Mouse (Mus musculus): ENCODE measurements around the gene Clptm1l. TPM values are rescaled to one million over a fixed set of nuclear protein-coding genes. Genes with fewer than 3 reads are reported as not detected.

The Clptm1l gene
- total RNA-seq (2021), result 106 and 122 TPM in 2 replicates
- long read RNA-seq, experiment 1, transcript Clptm1l-201 (17 exons, 2,340 nt), result major isoform, 142 of 171 reads
- long read RNA-seq, experiment 1, partial matches to known transcripts, result 16 of 171 reads
- long read RNA-seq, experiment 1, other reads (novel, unspliced or antisense), result 13 of 171 reads
- long read RNA-seq, experiment 2, transcript Clptm1l-201 (17 exons, 2,340 nt), result major isoform, 95 of 106 reads
- long read RNA-seq, experiment 2, partial matches to known transcripts, result 5 of 106 reads
- long read RNA-seq, experiment 2, other reads (novel, unspliced or antisense), result 6 of 106 reads

- peak; percentile 99 for DNase-seq
Measured at GRCm38 (mm10) chr13:73603522-73604155, at the start of gene Clptm1l. Gene Clptm1l (plus strand): TSS chr13:73604006.

GRCm38 (mm10) chr13:73564201-73564600 is 39.6 kb upstream of the Clptm1l start:
- no peak for DNase-seq

GRCm38 (mm10) chr13:73575051-73575450 is 28.8 kb upstream of the Clptm1l start:
- no peak for DNase-seq

GRCm38 (mm10) chr13:73577277-73577676 is 26.5 kb upstream of the Clptm1l start:
- DNase-seq, result no peak

- DNase-seq, result no peak
Measured at GRCm38 (mm10) chr13:73591488-73591887, 12.3 kb upstream of the Clptm1l start.

- DNase-seq, result no peak
Measured at GRCm38 (mm10) chr13:73592546-73592945, 11.3 kb upstream of the Clptm1l start.

GRCm38 (mm10) chr13:73596276-73596675 is 7.5 kb upstream of the Clptm1l start:
- DNase-seq, result no peak

- DNase-seq, result no peak
Measured at GRCm38 (mm10) chr13:73600217-73600616, 3.6 kb upstream of the Clptm1l start.

- DNase-seq, result no peak
Measured at GRCm38 (mm10) chr13:73603046-73603445, 760 bp upstream of the Clptm1l start.

GRCm38 (mm10) chr13:73604156-73604957 is 551 bp downstream of the Clptm1l start:
- peak; percentile 49 for DNase-seq

GRCm38 (mm10) chr13:73618406-73618805 is 14.6 kb downstream of the Clptm1l start:
- no peak for DNase-seq

GRCm38 (mm10) chr13:73620637-73621036 is 16.8 kb downstream of the Clptm1l start:
- no peak for DNase-seq

GRCm38 (mm10) chr13:73626410-73626744 is 22.6 kb downstream of the Clptm1l start:
- no peak for DNase-seq

- DNase-seq, result peak; percentile 83
Measured at GRCm38 (mm10) chr13:73626745-73627549, 23.1 kb downstream of the Clptm1l start, which contains the start of gene Tert. Gene Tert (plus strand): TSS chr13:73626911.

GRCm38 (mm10) chr13:73628586-73629113 is 24.8 kb downstream of the Clptm1l start:
- DNase-seq, result no peak

- no peak for DNase-seq
Measured at GRCm38 (mm10) chr13:73631837-73632236, 28.0 kb downstream of the Clptm1l start.

GRCm38 (mm10) chr13:73637826-73638225 is 34.0 kb downstream of the Clptm1l start:
- no peak for DNase-seq

GRCm38 (mm10) chr13:73641296-73641695 is 37.5 kb downstream of the Clptm1l start:
- DNase-seq, result no peak

GRCm38 (mm10) chr13:73646397-73647087 is 42.7 kb downstream of the Clptm1l start:
- DNase-seq, result peak; percentile 81

- DNase-seq, result no peak
Measured at GRCm38 (mm10) chr13:73653266-73653665, 49.5 kb downstream of the Clptm1l start.

GRCm38 (mm10) chr13:73654976-73655375 is 51.2 kb downstream of the Clptm1l start:
- peak; percentile 33 for DNase-seq

Measured in adrenal gland, postnatal 14 days (tissue).